Mouse (Mus musculus) naive thymus-derived CD4-positive, alpha-beta T cell, adult 2 months (primary cell): ENCODE measurements around the gene Clcn6.

Experiments
- DNase-seq: peaks from one replicate; pipeline ENCODE4 v3.0.0-alpha.2; 2011; ENCODE audit warnings: low read depth

Clcn6 gene

DNA sequence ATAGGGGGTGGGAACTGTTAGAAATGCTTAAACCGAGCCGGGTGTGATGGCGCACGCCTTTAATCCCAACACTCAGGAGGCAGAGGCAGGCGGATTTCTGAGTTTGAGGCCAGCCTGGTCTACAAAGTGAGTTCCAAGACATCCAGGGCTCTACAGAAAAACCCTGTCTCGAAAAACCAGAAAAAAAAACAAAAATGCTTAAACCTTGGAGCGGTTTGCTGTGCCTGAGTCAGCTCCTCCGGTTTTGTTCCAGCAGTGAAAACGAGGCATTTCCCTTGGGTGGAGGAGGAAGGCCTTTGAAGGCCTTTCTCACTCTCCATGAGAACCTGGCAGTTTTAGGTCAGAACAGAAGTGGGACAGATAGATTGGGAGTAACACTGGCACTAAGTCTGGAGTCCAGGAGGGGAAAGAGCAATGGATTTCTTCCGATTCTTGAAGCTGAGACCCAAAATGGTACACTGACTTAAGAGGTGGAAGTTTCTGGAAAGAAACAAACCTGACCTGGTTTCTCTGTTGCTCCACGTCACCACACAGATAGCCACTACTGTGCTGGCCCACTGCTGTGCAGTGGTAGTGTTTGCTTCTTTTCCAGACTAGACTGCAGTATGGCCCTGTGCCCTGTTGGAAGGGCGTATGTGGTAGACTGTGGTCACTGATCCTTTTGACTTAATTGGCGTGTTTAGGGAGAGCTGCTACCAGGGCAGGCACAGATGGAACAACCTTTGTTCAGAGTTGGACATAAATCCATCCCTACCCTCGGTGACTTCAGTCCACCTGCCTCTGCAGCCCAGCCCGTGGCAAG, 1.6 kb upstream of the Clcn6 start:
- DNase-seq: peak; percentile 29

DNA sequence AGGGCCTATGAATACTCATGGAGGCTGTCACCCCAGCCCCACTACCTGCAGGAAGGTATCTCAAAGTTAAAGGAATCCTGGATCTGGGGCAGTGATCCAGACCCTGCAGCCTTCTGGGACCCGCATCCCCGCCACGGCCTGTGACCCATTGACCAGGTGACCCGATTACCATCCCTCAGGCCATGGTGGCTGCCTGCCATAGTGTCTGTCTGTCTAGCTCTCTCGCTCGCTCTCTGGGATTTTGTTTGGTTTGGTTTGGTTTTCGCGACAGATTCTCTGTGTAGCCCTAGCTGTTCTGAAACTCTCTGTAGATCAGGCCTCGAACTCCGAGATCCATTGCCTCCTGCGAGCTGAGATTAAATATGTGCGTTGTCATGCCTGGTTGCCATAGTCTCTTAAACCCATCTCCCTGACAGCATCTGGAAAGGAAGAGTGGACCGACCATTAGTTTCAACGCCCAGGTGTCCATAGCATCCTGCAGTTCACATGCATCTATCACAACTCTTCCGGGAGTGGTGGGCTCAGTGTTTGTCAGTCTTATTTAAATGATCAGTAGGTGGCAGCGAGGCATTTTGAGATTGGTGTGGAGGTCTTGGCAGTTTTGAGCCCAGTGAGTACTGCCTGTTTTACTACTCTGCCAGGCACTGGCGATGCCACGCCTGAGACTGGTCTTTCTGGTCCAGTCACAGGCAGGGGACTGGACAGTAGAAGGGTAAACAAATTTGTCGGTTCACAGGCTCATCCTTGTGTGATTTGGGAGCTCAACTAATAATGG, 820 bp upstream of the Clcn6 start:
- no peak for DNase-seq

DNA sequence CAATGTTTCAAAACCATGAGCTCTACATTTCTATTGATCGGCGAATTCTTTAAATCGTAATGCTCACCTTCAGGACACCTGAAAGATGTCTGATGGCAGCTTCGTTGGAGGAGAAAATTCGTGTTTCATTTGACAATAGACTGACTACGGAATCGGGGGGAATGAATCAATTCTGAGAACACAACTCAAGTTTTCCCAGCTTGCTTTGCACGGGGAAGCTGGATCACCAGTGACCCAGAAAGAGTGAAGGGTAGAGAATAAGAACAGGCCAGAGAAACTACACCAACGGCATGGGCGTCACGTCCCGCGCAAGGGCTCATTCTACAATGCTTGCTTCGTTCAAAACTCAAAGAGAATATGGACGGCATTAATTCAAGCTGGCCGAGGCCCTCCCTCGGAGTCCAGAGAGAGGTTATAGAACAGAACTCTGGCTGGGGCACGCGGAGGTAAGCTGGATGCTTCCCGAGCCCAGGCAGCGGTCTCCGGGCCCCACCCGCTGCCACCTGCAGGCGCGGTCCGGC, 482 bp downstream of the Clcn6 start:
- no peak for DNase-seq

DNA sequence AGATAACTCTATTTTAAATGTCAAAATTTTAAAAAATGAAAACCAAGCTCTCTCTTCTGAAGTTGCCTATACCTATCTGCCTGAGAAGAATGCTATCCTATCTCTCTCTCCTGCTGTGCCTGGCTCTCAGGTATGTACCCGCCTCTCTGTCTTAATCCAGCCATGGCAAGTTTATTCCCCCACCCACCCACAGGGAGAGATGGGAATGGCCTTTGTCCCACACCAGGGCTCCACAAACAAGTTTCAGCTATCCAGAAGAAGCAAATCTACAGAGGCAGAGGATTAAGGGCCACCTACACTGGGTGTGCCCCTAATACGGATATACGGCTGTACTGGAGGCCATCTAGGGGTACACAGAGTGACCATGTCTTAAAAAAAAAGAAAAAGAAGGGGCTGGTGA, 3.2 kb downstream of the Clcn6 start:
- no peak for DNase-seq

DNA sequence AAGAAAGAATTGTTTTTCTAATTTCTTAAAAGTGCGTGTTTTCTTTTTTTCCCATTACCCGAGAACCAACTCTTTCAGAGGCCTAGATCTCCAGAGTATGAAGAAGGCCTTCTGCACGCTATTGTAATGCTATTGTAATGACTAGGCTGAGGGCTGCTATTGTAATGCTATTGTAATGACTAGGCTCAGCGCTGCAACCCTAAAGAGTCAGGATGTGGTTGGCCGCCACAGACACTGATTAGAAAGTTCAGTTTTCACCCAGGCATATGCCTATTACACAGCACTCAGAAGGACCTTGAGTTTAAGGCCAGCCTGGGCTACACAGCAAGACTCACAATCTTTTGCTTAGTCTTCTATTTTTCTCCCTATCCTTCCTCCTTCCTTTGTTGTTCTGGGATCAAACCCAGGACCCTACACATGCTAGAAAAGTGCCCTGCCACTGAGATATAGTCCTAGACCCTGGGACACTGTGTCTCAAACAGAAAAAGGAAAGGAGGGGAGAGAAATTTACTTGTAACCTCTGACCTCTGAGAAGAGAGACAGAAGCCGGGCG, 4.7 kb downstream of the Clcn6 start:
- DNase-seq: peak; percentile 32

DNA sequence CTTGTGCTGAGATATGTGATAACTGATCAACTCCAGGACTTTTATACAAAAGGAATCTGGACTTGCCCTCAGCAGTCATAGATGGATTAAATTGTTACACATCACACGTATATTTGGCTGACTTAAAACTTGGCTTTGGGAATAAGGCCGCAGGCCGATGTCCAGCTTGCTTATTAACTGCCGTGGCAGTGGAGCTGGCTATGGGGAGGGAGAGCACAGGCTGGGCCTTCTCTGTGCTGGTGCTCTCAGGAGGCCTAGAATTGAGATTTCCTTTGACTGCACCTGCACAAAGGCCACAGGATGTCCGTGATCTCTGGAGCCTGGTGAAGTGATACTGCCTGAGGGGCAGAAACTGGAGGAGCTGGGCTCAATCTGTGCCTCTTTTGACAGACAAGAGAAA, 8.1 kb downstream of the Clcn6 start:
- DNase-seq: no peak

DNA sequence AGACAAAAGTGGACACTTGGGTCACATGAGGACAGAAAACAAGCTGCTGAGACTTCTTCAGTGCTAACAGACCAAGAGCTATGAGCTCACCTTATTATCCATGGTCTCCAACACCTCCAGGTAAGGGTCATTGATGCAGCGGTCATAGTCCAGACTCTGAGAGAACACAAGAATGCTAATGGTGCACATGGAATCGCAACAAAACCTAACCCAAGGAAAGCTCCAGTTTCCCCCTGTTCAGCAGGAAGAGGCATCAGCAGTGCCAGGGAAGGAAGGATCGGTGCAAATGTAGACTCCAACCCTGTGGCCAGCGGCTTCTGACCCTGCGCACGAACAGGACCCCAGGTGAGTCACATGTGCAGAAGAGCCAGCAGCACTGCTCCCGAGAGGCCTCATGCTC, 9.3 kb downstream of the Clcn6 start:
- no peak for DNase-seq

DNA sequence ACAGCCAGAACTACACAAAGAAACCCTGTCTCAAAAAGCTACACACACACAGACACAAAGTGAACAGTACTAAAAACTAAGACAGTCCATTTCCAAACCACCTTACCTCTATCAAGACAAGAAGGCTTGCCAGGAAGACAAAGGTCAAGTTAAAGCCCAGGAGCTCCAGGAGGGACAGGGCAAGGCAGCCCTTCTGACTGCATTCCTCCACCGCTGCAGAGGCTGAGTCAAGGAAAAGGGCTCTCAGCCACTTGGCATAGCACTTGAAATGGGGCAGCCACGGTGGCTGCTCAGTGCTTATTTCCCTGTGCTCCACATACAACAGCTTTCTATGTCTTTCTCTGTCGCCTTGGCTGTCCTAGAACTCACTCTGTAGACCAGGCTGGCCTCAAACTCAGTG, 14.6 kb downstream of the Clcn6 start:
- DNase-seq: no peak

DNA sequence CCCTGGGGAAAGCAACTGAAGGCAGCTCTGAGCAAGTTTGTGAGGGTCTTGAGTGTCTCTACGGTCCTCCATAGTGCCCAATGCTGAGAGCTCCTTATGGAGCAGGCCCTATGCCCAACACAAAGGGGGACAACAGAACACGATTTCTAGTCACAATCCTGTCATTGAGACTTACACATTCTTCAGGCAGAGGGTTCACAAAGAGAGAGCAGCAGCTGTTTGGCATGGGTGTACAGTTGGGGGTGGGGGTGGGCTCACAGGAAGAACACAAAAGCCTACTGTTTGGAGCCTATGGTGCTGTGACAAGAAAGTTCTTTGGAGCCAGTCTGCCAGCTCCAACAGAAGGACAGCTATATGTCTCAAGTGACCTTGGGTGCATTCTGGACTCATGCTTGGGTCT, 20.2 kb downstream of the Clcn6 start:
- DNase-seq: no peak

DNA sequence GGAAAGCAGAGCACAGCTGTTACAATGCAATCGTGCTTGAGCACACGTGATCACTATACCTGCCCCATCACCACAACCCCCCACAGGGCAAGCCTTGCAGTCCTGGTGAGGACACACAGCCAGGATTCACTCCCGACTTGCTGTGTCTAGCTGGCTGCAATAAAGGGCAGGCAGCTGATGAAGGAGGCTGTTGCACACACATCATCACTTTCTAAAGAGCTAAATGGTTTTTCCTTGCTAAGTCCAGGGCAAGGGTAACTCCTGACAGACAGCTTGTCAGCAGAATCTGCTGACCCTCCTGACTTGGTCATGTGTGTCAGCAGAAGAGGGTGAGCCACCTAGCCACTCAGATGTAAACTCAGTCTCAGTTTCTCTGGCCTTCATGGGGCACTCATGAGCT, 21.6 kb downstream of the Clcn6 start:
- no peak for DNase-seq

DNA sequence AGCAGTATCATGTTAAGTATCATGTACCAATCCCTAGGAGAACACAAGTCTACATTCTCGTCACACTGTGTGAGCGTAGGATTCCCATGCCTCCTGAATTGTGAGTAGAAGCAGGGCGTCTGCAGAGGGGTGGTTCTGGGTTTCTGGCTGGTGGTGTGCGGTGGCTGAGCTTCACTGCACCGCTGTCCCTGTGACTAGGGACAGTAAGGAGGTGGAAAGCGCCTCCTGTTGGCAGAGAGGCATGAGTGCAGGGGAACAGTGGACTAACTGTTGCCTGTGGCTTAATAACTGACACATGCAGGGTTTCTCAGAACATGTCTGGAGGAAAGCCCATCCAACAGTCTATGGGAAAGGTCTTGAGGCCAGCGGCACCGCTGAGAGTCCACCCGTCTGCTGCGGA, 23.2 kb downstream of the Clcn6 start:
- DNase-seq: no peak

DNA sequence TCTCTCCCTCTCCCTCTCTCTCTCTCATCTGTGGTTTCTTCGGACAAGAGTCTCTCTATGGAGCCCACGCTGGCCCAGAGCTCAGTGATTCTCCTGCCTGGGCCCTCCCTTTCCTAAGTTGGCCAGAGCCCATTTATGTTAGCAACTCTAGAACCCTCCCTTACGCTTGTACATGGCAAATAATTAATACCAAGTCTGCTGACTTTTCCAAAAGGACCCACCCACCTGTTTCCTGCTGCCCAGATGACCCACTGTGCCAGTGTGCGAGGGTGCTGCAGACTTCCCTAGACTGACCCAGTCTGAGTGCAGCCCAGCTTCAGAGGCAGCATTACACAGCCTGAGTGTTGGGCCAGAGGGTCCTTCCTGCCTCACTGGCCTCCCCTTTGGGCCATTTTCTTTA, 26.4 kb downstream of the Clcn6 start:
- DNase-seq: no peak

DNA sequence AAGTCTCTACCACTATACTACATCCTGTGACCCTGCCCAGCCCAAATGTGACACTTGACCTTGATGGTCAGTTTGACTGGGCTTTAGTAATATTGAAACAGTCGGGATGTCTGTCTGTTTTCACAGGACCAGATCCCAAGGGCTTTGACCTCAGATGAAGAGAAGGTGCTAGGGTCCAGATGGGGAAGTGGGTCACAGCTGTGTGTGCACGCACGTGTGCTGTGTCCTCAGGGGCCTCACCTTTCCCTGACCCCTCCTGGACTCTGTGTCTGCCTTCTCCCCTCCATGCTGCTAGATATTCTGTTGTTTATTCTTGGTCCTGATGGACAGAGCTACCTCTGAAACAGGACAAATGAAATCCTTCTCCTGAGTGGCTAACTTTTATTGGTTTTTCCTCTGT, 27.3 kb downstream of the Clcn6 start:
- no peak for DNase-seq

DNA sequence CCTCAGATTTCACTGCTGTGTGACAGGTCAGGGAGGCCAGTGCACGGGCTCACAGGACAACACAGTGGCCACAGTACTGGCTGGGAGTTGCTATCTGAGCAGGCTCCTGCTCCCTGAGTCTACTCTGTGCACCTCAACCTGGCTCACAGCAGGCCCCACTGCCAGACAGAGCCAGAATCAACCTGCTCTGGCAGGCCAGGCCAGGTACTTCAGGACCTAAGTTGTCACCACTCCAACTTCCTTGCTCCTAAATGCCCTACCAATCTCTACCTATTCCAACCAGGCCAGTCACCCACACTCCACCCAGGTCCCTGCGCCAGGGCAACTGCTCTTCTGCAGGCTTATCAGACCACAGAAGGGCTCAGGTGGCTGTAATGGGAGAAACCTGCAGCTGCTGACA, 29.0 kb downstream of the Clcn6 start:
- DNase-seq: no peak

DNA sequence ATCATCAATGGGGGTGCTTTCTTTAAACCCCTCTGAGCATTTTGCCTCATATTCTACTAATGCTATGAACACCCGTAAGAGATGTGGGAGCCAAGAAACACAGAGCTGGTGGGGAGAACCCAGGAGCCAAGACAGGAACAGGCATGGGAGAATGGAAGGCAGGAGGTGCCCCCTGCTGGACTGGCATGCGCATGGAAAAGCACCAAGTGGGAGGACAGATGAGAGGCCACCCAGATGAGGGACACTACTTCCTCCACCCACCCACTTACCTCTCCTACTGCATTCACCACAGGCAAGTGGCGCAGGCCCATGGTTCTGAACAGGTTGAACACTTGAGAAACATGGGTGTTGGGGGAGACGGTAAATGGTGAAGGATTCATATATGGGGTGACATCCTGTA, 30.2 kb downstream of the Clcn6 start:
- DNase-seq: peak; percentile 8

DNA sequence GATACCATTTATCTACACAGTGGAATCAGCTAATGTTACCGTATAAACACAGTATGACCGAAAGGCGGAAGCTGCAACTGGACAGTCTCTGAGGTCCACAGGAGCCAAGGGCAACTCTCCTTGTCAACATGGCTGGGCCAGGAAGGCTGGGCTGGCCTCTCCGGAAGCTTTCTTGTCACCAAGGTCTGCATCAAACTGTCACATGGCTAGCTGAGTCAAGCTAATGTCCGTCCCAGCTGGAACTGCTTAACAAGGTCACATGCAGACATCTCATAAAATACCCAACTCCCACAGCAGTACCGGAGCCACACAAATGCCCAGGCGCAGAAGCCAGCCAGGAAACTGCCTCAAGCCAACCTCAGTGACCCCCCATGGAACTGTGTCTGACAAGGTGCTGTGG, 34.3 kb downstream of the Clcn6 start:
- no peak for DNase-seq

DNA sequence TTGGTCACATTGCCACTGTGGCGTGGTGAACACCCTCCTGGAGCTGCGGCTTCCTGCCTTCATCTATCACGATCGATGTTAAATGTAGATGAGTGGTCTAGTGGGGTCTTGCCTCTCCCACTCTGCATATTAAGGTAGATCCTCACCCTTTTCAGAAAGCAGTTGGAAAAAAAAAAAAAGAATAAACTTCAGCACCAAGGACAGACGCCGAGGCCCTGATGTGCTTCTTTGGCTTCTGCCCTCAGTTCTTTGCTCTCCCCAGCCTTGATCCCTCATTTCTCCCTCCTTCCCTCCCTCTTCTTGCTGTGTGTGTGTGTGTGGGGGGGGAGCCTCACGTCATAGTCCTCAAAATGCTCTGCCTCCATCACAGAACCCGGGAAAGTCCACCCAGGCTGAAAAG, 36.8 kb downstream of the Clcn6 start:
- no peak for DNase-seq

DNA sequence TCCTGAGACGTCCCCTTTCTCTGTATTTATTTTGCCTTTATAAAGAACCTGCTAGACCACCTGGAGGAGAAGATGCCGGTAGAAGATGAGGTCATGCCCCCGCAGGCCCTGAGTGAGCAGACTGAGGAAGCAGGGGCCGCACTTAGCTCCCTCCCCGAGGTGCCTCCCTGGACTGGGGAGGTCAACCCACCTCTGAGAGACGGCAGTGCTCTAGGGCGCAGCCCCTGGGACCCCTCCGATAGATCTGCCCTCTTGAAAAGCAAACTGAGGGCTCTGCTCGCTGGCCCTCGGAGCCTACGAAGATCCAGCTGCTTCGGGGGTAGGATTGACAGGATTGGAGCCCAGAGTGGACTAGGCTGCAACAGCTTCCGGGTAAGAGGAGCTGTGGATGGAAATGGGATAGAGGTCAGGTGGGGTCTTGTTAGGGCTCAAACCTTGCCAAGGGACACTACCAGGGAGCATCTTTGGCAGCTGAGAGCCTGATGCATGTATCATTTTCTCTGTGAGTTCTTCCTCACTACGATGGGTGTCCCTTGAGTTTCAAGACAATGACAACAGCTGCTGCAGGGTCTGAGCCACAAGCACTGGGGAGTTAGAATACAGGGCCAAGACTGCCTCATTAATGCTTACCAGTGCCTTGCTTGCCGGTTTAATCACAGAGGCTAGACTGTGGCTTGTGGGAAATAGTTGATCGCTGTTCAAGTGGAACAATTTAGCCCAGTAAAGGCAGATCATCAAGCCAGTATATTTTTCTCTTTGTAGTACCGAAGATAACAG, 37.4 kb downstream of the Clcn6 start:
- no peak for DNase-seq

DNA sequence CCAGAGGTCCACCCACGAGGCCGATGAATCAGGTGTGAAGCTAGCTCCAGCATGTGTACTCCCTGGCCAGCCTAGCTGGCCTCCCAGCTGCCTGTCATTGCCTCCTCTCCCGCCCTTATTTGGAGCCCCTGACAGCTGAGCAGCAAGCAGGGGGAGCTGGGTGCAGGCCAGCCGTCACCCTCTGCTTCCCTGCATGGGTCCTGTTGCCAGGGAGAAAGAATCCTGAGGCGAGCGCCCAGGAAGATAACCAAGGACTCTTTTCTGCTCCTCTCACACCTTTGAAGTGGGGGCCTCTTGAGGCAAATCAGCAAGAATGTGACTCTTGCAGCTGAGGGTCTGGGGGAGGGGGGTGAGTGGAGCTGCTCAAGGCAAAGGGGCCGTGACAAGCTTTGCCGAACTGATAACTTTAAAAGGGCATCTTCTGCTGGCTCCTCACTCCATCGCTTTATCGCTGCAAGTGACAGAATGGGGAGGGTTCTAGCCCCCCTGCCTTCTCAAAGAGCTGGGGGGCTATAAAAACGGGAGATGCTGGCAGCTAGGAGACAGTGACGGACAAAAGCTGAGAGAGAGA, 38.3 kb downstream of the Clcn6 start, which contains the start of gene Nppa:
TSS of gene Nppa (plus strand) at position 521 of the 571 bp plus-strand sequence.
- no peak for DNase-seq

DNA sequence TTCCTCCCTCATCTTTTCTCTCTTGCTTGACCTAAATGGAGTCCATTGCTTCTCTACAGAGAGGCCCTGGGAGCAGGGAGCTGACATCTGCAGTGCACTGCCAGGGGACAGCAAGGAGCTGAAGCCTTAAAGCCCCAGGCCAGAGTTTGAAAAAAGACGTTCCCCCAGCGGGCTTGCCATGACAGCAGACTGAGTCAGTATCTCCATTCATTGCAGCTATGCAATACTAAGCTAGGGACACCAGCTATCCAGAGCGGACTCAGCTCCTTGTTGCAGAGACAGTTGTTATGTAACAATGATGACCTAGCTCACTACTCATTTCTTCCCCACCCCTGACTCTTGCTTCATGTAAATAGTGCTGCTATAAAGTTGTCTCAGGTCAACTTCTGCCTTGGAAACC, 43.3 kb downstream of the Clcn6 start:
- DNase-seq: no peak

DNA sequence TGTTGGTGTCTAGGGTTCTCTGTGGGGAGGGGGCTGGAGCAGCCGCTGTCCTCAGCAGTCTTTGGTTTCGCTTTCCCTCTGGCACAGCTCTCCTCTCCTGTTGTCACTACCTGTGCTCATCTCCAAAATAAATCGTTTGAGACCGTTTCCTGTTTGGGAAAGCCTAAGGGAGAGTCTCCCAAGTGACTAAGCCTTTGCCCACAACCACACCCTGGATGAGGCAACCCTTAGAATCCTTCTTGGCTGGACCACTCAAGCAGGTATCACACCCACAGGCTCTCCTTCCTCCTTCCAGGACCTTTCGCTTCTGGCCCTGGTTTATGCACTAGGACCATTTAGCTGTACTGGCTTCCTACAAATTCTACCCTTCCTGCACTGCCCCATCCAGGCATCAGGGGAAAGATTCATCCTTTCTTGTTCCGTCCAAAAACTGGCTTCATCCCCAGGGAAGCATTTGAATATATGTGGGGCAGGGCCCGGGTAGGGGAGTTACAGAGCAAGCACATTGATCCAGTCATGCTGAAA, 45.0 kb downstream of the Clcn6 start:
- no peak for DNase-seq
